Mouse (Mus musculus): ENCODE results near the gene Hira. TPM values are rescaled to one million over a fixed set of nuclear protein-coding genes. Genes with fewer than 3 reads are reported as not detected.
"Not testable (repeated sequence)": the region's sequence is repeated elsewhere in the genome, so short reads cannot be mapped to it uniquely, and the experiment has no call there.

Gene Hira
- total RNA-seq, 1 experiment from 2014 or later, result 106 TPM

- ATAC-seq (replicated peaks; ENCODE audit: low read depth, poor library complexity, severe bottlenecking), result not testable (repeated sequence)
These were observed 130.4 kb downstream of the Hira start for GRCm38 (mm10) chr16:19007186-19007591.

- ATAC-seq (replicated peaks; ENCODE audit: low read depth, poor library complexity, severe bottlenecking), result no peak
These were observed 133.9 kb downstream of the Hira start for GRCm38 (mm10) chr16:19010710-19011109.

- no peak for ATAC-seq (replicated peaks; ENCODE audit: low read depth, poor library complexity, severe bottlenecking)
These were observed 136.7 kb downstream of the Hira start for GRCm38 (mm10) chr16:19013550-19013949.

GRCm38 (mm10) chr16:19014650-19015049 lies 137.8 kb downstream of the Hira start:
- no peak for ATAC-seq (replicated peaks; ENCODE audit: low read depth, poor library complexity, severe bottlenecking)

Other genes starting within 250 kb of the Hira start
- 0.37 TPM in 1 of 2 replicates, not detected in the other for gene Sept5, start 247.1 kb upstream of the Hira start, total RNA-seq (2017)
- not detected in 2 replicates for gene Cldn5, start 100.2 kb upstream of the Hira start, total RNA-seq (2017)
- 48.2 and 70.9 TPM in 2 replicates for gene Ufd1, start 65.3 kb upstream of the Hira start, total RNA-seq (2017)
- 63.1 and 65.1 TPM in 2 replicates for gene Cdc45, start 65.0 kb upstream of the Hira start, total RNA-seq (2017)
- 26.1 and 34.9 TPM in 2 replicates for gene 2510002D24Rik, start 40.5 kb upstream of the Hira start, total RNA-seq (2017)
- gene Gm28539, start 40.5 kb upstream of the Hira start, total RNA-seq (2017), result not detected in 2 replicates
- 105 and 109 TPM in 2 replicates for gene Mrpl40, start 175 bp upstream of the Hira start, total RNA-seq (2017)

Data from common myeloid progenitor, adult 5-6 weeks (primary cell).